Mouse (Mus musculus): ENCODE measurements around the gene Pafah1b2. TPM values are rescaled to one million over a fixed set of nuclear protein-coding genes. Genes with fewer than 3 reads are reported as not detected.

Gene Pafah1b2
- polyA plus RNA-seq, 1 experiment from 2014 or later: 263 TPM

- H3K4me3 ChIP-seq (ENCODE audit: low read length): no peak overlapping the region
- H3K36me3 ChIP-seq (ENCODE audit: control insufficient read depth, insufficient read depth, low read length): no peaks in the 10 kb centered on the region
- ATAC-seq: no peak
- no peak overlapping the region for H3K4me2 ChIP-seq (ENCODE audit: low read length)
- no peaks in the 10 kb centered on the region for H3K9me3 ChIP-seq (ENCODE audit: control insufficient read depth, low read length)
- no peak overlapping the region for H3K27ac ChIP-seq (ENCODE audit: low read depth, low read length)
- 6% methylated on average over 7 of the region's 7 CpGs for WGBS
- H3K4me1 ChIP-seq (ENCODE audit: control insufficient read depth, insufficient read depth, low read depth, low read length): no peaks in the 10 kb centered on the region
- H3K27me3 ChIP-seq (replicated peaks; ENCODE audit: control insufficient read depth, insufficient read depth, low read length): no peaks in the 10 kb centered on the region
- 0 out of 2 replicates have a peak overlapping the region, but pooled peaks have one; percentile 43 for H3K9ac ChIP-seq (ENCODE audit: low read depth, low read length)
Measured at GRCm38 (mm10) chr9:46003729-46004128, 8.8 kb downstream of the Pafah1b2 start.

GRCm38 (mm10) chr9:45999009-45999408 lies 13.5 kb downstream of the Pafah1b2 start:
- H3K9me3 ChIP-seq (ENCODE audit: control insufficient read depth, low read length): no peaks in the 10 kb centered on the region
- H3K4me1 ChIP-seq (ENCODE audit: control insufficient read depth, insufficient read depth, low read depth, low read length): no peaks in the 10 kb centered on the region
- 51% methylated on average over 4 of the region's 4 CpGs for WGBS
- no peaks in the 10 kb centered on the region for H3K27me3 ChIP-seq (replicated peaks; ENCODE audit: control insufficient read depth, insufficient read depth, low read length)
- no peak overlapping the region for H3K9ac ChIP-seq (ENCODE audit: low read depth, low read length)
- no peaks in the 10 kb centered on the region for H3K36me3 ChIP-seq (ENCODE audit: control insufficient read depth, insufficient read depth, low read length)
- no peak overlapping the region for H3K27ac ChIP-seq (ENCODE audit: low read depth, low read length)
- H3K4me3 ChIP-seq (ENCODE audit: low read length): no peak overlapping the region
- H3K4me2 ChIP-seq (ENCODE audit: low read length): no peak overlapping the region
- no peak for ATAC-seq

DNA sequence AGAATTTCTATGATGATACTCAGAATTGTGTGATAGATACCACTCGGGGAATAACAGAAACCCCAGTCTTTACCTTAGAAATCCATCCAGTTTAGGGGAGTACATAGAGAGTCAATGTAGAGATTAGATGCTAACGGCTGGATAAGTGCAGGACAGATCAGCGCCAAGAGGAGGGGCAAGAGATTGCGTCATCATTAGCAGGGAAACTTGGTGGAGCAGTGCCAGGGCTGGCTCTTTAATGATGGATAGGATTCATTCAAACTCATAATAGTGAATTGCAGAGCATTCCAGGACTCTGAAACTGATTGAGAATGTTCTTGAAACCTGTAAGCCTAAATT lies 27.3 kb downstream of the Pafah1b2 start:
- Histone ChIP-seq H3K27me3 (replicated peaks; ENCODE audit: control insufficient read depth, insufficient read depth, low read length) (no peaks in the 10 kb centered on the region), H3K4me3 (ENCODE audit: low read length) (peak overlapping the region; percentile 65), H3K4me1 (ENCODE audit: control insufficient read depth, insufficient read depth, low read depth, low read length) (peaks cover 24% of the 10 kb centered on the region), H3K36me3 (ENCODE audit: control insufficient read depth, insufficient read depth, low read length) (no peaks in the 10 kb centered on the region), H3K27ac (ENCODE audit: low read depth, low read length) (peak overlapping the region; percentile 92), H3K4me2 (ENCODE audit: low read length) (peak overlapping the region; percentile 80), H3K9ac (ENCODE audit: low read depth, low read length) (peak overlapping the region; percentile 80), H3K9me3 (ENCODE audit: control insufficient read depth, low read length) (no peaks in the 10 kb centered on the region)
- WGBS: under 1% methylated on average over 4 of the region's 4 CpGs
- ATAC-seq: peak; percentile 66

DNA sequence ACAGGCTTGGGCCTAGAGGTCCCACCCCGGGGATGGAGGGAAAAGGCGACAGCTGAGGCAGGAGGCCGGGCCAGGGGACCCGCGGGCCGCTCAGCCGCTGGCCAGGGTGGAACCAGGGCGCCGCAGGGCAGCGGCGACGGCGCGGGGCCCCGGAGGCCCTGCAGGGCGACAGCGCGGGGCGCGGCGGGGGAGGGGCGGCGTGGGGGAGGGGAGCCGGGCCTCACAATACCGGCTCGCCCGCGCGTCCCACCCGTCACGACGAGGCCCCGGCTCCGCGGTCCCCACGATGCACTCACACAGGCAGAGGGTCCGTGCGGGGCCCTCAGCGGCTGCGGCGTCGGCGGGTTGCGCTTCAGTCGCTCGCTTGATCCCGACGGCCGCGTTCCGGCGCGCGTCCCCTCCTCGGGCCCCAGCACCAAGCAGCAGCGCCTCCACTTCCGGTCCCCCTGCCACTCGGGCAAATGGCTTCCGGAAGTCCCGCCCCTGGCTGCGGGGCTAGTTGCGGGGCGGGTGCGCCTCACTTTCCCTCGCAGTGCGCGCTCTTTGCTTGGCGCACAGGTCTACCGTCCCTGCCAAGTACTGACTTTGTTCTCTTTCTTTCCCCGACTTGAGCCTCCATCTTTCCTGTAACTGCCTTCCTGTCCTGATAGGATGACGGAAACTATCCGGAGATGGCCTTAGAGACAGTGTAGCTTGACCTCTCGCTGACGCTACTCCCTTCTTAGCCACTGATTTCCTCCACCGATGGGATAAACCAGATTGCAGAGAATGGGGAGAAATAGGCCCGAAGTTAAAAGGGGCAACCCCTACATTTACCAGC lies 27.9 kb downstream of the Pafah1b2 start:
- 0% methylated on average over 43 of the region's 76 CpGs for WGBS
- Histone ChIP-seq H3K4me3 (ENCODE audit: low read length) (peak overlapping the region; percentile 65), H3K4me2 (ENCODE audit: low read length) (peak overlapping the region; percentile 80), H3K4me1 (ENCODE audit: control insufficient read depth, insufficient read depth, low read depth, low read length) (peaks cover 26% of the 10 kb centered on the region), H3K9ac (ENCODE audit: low read depth, low read length) (peak overlapping the region; percentile 80), H3K27ac (ENCODE audit: low read depth, low read length) (peak overlapping the region; percentile 92), H3K27me3 (replicated peaks; ENCODE audit: control insufficient read depth, insufficient read depth, low read length) (no peaks in the 10 kb centered on the region), H3K36me3 (ENCODE audit: control insufficient read depth, insufficient read depth, low read length) (no peaks in the 10 kb centered on the region), H3K9me3 (ENCODE audit: control insufficient read depth, low read length) (no peaks in the 10 kb centered on the region)
- peak; percentile 96 for ATAC-seq

- H3K4me1 ChIP-seq (ENCODE audit: control insufficient read depth, insufficient read depth, low read depth, low read length): peaks cover 26% of the 10 kb centered on the region
Measured at GRCm38 (mm10) chr9:45983676-45984408, 28.6 kb downstream of the Pafah1b2 start.

GRCm38 (mm10) chr9:45981331-45981730 lies 31.2 kb downstream of the Pafah1b2 start:
- no peak overlapping the region for H3K4me2 ChIP-seq (ENCODE audit: low read length)
- no peak overlapping the region for H3K9ac ChIP-seq (ENCODE audit: low read depth, low read length)
- no peaks in the 10 kb centered on the region for H3K27me3 ChIP-seq (replicated peaks; ENCODE audit: control insufficient read depth, insufficient read depth, low read length)
- ATAC-seq: no peak
- H3K9me3 ChIP-seq (ENCODE audit: control insufficient read depth, low read length): no peaks in the 10 kb centered on the region
- no peak overlapping the region for H3K4me3 ChIP-seq (ENCODE audit: low read length)
- H3K36me3 ChIP-seq (ENCODE audit: control insufficient read depth, insufficient read depth, low read length): no peaks in the 10 kb centered on the region
- H3K27ac ChIP-seq (ENCODE audit: low read depth, low read length): no peak overlapping the region
- peaks cover 26% of the 10 kb centered on the region for H3K4me1 ChIP-seq (ENCODE audit: control insufficient read depth, insufficient read depth, low read depth, low read length)

More at GRCm38 (mm10) chr9:45983676-45984408, 28.6 kb downstream of the Pafah1b2 start:
- Histone ChIP-seq H3K9ac (ENCODE audit: low read depth, low read length) (peak overlapping the region; percentile 80), H3K27ac (ENCODE audit: low read depth, low read length) (peak overlapping the region; percentile 92), H3K27me3 (replicated peaks; ENCODE audit: control insufficient read depth, insufficient read depth, low read length) (no peaks in the 10 kb centered on the region), H3K4me2 (ENCODE audit: low read length) (peak overlapping the region; percentile 80), H3K4me3 (ENCODE audit: low read length) (peak overlapping the region; percentile 65), H3K36me3 (ENCODE audit: control insufficient read depth, insufficient read depth, low read length) (no peaks in the 10 kb centered on the region), H3K9me3 (ENCODE audit: control insufficient read depth, low read length) (no peaks in the 10 kb centered on the region)
- ATAC-seq: no peak
- WGBS: under 1% methylated on average over 23 of the region's 23 CpGs

GRCm38 (mm10) chr9:45980611-45981010 lies 31.9 kb downstream of the Pafah1b2 start:
- Histone ChIP-seq H3K9me3 (ENCODE audit: control insufficient read depth, low read length) (no peaks in the 10 kb centered on the region), H3K4me3 (ENCODE audit: low read length) (no peak overlapping the region), H3K4me1 (ENCODE audit: control insufficient read depth, insufficient read depth, low read depth, low read length) (peaks cover 26% of the 10 kb centered on the region), H3K27ac (ENCODE audit: low read depth, low read length) (no peak overlapping the region), H3K9ac (ENCODE audit: low read depth, low read length) (no peak overlapping the region), H3K27me3 (replicated peaks; ENCODE audit: control insufficient read depth, insufficient read depth, low read length) (no peaks in the 10 kb centered on the region), H3K36me3 (ENCODE audit: control insufficient read depth, insufficient read depth, low read length) (no peaks in the 10 kb centered on the region), H3K4me2 (ENCODE audit: low read length) (no peak overlapping the region)
- 70% methylated on average over 1 of the region's 1 CpGs for WGBS
- ATAC-seq: no peak

GRCm38 (mm10) chr9:45979778-45980177 lies 32.7 kb downstream of the Pafah1b2 start:
- H3K36me3 ChIP-seq (ENCODE audit: control insufficient read depth, insufficient read depth, low read length): 0 out of 2 replicates have a peak, but pooled peaks cover 4% of the 10 kb centered on the region
- H3K4me1 ChIP-seq (ENCODE audit: control insufficient read depth, insufficient read depth, low read depth, low read length): peaks cover 26% of the 10 kb centered on the region
- no peak overlapping the region for H3K27ac ChIP-seq (ENCODE audit: low read depth, low read length)
- H3K9ac ChIP-seq (ENCODE audit: low read depth, low read length): no peak overlapping the region
- H3K4me2 ChIP-seq (ENCODE audit: low read length): no peak overlapping the region
- H3K4me3 ChIP-seq (ENCODE audit: low read length): no peak overlapping the region
- no peaks in the 10 kb centered on the region for H3K27me3 ChIP-seq (replicated peaks; ENCODE audit: control insufficient read depth, insufficient read depth, low read length)
- 93% methylated on average over 2 of the region's 2 CpGs for WGBS
- no peak for ATAC-seq
- no peaks in the 10 kb centered on the region for H3K9me3 ChIP-seq (ENCODE audit: control insufficient read depth, low read length)

GRCm38 (mm10) chr9:45976884-45977283 lies 35.6 kb downstream of the Pafah1b2 start:
- H3K27me3 ChIP-seq (replicated peaks; ENCODE audit: control insufficient read depth, insufficient read depth, low read length): no peaks in the 10 kb centered on the region
- H3K27ac ChIP-seq (ENCODE audit: low read depth, low read length): no peak overlapping the region
- no peak overlapping the region for H3K4me2 ChIP-seq (ENCODE audit: low read length)
- H3K9me3 ChIP-seq (ENCODE audit: control insufficient read depth, low read length): no peaks in the 10 kb centered on the region
- peaks cover 10% of the 10 kb centered on the region for H3K4me1 ChIP-seq (ENCODE audit: control insufficient read depth, insufficient read depth, low read depth, low read length)
- 84% methylated on average over 2 of the region's 2 CpGs for WGBS
- no peak for ATAC-seq
- H3K9ac ChIP-seq (ENCODE audit: low read depth, low read length): no peak overlapping the region
- no peak overlapping the region for H3K4me3 ChIP-seq (ENCODE audit: low read length)
- H3K36me3 ChIP-seq (ENCODE audit: control insufficient read depth, insufficient read depth, low read length): peaks cover 20% of the 10 kb centered on the region
